Mouse (Mus musculus): ENCODE results near the gene Hdac7. TPM values are rescaled to one million over a fixed set of nuclear protein-coding genes. Genes with fewer than 3 reads are reported as not detected.

The Hdac7 gene
- total RNA-seq, 1 experiment from 2014 or later = 6.5 TPM

- ATAC-seq (replicated peaks; ENCODE audit: insufficient number of reproducible peaks, low FRiP score, low TSS enrichment, poor library complexity, severe bottlenecking) = no peak
Observed at GRCm38 (mm10) chr15:97862881-97863493, 18.7 kb upstream of the Hdac7 start.

GRCm38 (mm10) chr15:97860353-97860752, 16.1 kb upstream of the Hdac7 start:
- ATAC-seq (replicated peaks; ENCODE audit: insufficient number of reproducible peaks, low FRiP score, low TSS enrichment, poor library complexity, severe bottlenecking) = no peak

- no peak for ATAC-seq (replicated peaks; ENCODE audit: insufficient number of reproducible peaks, low FRiP score, low TSS enrichment, poor library complexity, severe bottlenecking)
Observed at GRCm38 (mm10) chr15:97858431-97858830, 14.1 kb upstream of the Hdac7 start.

GRCm38 (mm10) chr15:97854551-97854950, 10.2 kb upstream of the Hdac7 start:
- ATAC-seq (replicated peaks; ENCODE audit: insufficient number of reproducible peaks, low FRiP score, low TSS enrichment, poor library complexity, severe bottlenecking) = no peak

- ATAC-seq (replicated peaks; ENCODE audit: insufficient number of reproducible peaks, low FRiP score, low TSS enrichment, poor library complexity, severe bottlenecking) = no peak
Observed at GRCm38 (mm10) chr15:97854059-97854458, 9.8 kb upstream of the Hdac7 start.

- 0 out of 2 replicates have a peak, but pooled peaks have one; percentile 13 for ATAC-seq (replicated peaks; ENCODE audit: insufficient number of reproducible peaks, low FRiP score, low TSS enrichment, poor library complexity, severe bottlenecking)
Observed at GRCm38 (mm10) chr15:97852291-97852690, 8.0 kb upstream of the Hdac7 start.

- ATAC-seq (replicated peaks; ENCODE audit: insufficient number of reproducible peaks, low FRiP score, low TSS enrichment, poor library complexity, severe bottlenecking) = no peak
Observed at GRCm38 (mm10) chr15:97851011-97851410, 6.7 kb upstream of the Hdac7 start.

GRCm38 (mm10) chr15:97850441-97850840, 6.1 kb upstream of the Hdac7 start:
- no peak for ATAC-seq (replicated peaks; ENCODE audit: insufficient number of reproducible peaks, low FRiP score, low TSS enrichment, poor library complexity, severe bottlenecking)

GRCm38 (mm10) chr15:97849116-97849911, 5.0 kb upstream of the Hdac7 start:
- peak; percentile 61 for ATAC-seq (replicated peaks; ENCODE audit: insufficient number of reproducible peaks, low FRiP score, low TSS enrichment, poor library complexity, severe bottlenecking)

GRCm38 (mm10) chr15:97847866-97848265, 3.6 kb upstream of the Hdac7 start:
- no peak for ATAC-seq (replicated peaks; ENCODE audit: insufficient number of reproducible peaks, low FRiP score, low TSS enrichment, poor library complexity, severe bottlenecking)

GRCm38 (mm10) chr15:97847285-97847684, 3.0 kb upstream of the Hdac7 start:
- ATAC-seq (replicated peaks; ENCODE audit: insufficient number of reproducible peaks, low FRiP score, low TSS enrichment, poor library complexity, severe bottlenecking) = no peak

GRCm38 (mm10) chr15:97846121-97846882, 2.0 kb upstream of the Hdac7 start:
- ATAC-seq (replicated peaks; ENCODE audit: insufficient number of reproducible peaks, low FRiP score, low TSS enrichment, poor library complexity, severe bottlenecking) = no peak

GRCm38 (mm10) chr15:97843247-97843651, 1.1 kb downstream of the Hdac7 start:
- no peak for ATAC-seq (replicated peaks; ENCODE audit: insufficient number of reproducible peaks, low FRiP score, low TSS enrichment, poor library complexity, severe bottlenecking)

GRCm38 (mm10) chr15:97842058-97842457, 2.2 kb downstream of the Hdac7 start:
- no peak for ATAC-seq (replicated peaks; ENCODE audit: insufficient number of reproducible peaks, low FRiP score, low TSS enrichment, poor library complexity, severe bottlenecking)

- no peak for ATAC-seq (replicated peaks; ENCODE audit: insufficient number of reproducible peaks, low FRiP score, low TSS enrichment, poor library complexity, severe bottlenecking)
Observed at GRCm38 (mm10) chr15:97841383-97841782, 2.9 kb downstream of the Hdac7 start.

- ATAC-seq (replicated peaks; ENCODE audit: insufficient number of reproducible peaks, low FRiP score, low TSS enrichment, poor library complexity, severe bottlenecking) = no peak
Observed at GRCm38 (mm10) chr15:97840781-97841180, 3.5 kb downstream of the Hdac7 start.

GRCm38 (mm10) chr15:97839991-97840455, 4.3 kb downstream of the Hdac7 start:
- no peak for ATAC-seq (replicated peaks; ENCODE audit: insufficient number of reproducible peaks, low FRiP score, low TSS enrichment, poor library complexity, severe bottlenecking)

- ATAC-seq (replicated peaks; ENCODE audit: insufficient number of reproducible peaks, low FRiP score, low TSS enrichment, poor library complexity, severe bottlenecking) = no peak
Observed at GRCm38 (mm10) chr15:97839473-97839872, 4.8 kb downstream of the Hdac7 start.

- ATAC-seq (replicated peaks; ENCODE audit: insufficient number of reproducible peaks, low FRiP score, low TSS enrichment, poor library complexity, severe bottlenecking) = no peak
Observed at GRCm38 (mm10) chr15:97839012-97839411, 5.3 kb downstream of the Hdac7 start.
